Mouse (Mus musculus): ENCODE results near the gene Ly6g6e. TPM values are rescaled to one million over a fixed set of nuclear protein-coding genes. Genes with fewer than 3 reads are reported as not detected.
"Not testable (repeated sequence)": the region's sequence is repeated elsewhere in the genome, so short reads cannot be mapped to it uniquely, and the experiment has no call there.

Ly6g6e gene
- polyA plus RNA-seq (2014; fragmentation: Nextera tagmentation; extraction: Ambion mirVana) = 0.39 and 0.57 TPM in 2 replicates

DNA sequence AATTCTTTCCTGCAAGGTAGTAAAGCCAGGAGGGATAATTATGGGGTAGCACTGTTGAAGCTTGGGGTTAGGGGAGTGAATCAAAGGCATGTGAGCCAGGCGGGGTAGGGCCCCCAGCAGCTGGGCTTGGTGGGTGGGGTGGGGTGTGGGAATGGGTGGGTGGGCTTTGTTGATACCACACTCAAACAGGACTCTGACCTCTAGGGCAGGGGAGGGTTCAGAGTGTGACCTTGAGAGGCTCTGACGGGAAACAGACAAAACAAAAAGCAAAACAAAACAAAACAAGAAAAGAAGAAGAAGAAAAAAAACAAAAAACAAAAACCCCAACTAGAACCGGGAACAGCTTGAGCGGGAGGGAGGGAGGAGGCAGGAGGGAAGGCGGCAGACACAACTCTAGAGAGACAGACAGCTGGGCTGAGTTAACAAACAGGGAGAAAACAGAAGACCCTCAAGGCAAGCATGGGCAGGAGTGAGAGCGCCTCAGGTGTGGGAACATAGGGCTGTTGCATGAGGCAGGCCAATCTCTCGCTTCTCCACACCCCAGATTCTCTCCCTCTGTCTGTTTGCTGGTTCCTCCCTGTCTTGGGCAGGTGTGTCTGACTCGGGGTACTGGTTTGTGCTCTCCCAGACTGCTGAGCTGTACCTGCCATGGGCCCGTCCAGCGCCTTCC, at the start of gene Ly6g6e:
Gene Ly6g6e, plus strand, starts transcription at position 396 of the 670 bp plus-strand sequence.
- WGBS = 22% methylated on average over 10 of the region's 10 CpGs
- Histone ChIP-seq H3K9me3 (ENCODE audit: control insufficient read depth, low read length) (no peaks in the 10 kb centered on the region), H3K4me1 (replicated peaks; ENCODE audit: control insufficient read depth, insufficient read depth, low read length) (peaks cover 11% of the 10 kb centered on the region; the same call in 1 of the 2 replicates), H3K4me2 (ENCODE audit: low read depth, low read length, severe bottlenecking) (peak within 1 kb of the TSS; percentile 41), H3K27me3 (ENCODE audit: control insufficient read depth, insufficient read depth, low read length) (no peaks in the 10 kb centered on the region), H3K9ac (ENCODE audit: low read length) (peak within 1 kb of the TSS; percentile 45), H3K36me3 (ENCODE audit: control insufficient read depth, insufficient read depth, low read length) (no peaks in the 10 kb centered on the region), H3K4me3 (ENCODE audit: low read depth, low read length) (no peak within 1 kb of the TSS), H3K27ac (ENCODE audit: low read depth, low read length) (no peak within 1 kb of the TSS)
- ATAC-seq (replicated peaks; ENCODE audit: low FRiP score) (no peak), DNase-seq (ENCODE audit: low spot score) (no peak)

DNA sequence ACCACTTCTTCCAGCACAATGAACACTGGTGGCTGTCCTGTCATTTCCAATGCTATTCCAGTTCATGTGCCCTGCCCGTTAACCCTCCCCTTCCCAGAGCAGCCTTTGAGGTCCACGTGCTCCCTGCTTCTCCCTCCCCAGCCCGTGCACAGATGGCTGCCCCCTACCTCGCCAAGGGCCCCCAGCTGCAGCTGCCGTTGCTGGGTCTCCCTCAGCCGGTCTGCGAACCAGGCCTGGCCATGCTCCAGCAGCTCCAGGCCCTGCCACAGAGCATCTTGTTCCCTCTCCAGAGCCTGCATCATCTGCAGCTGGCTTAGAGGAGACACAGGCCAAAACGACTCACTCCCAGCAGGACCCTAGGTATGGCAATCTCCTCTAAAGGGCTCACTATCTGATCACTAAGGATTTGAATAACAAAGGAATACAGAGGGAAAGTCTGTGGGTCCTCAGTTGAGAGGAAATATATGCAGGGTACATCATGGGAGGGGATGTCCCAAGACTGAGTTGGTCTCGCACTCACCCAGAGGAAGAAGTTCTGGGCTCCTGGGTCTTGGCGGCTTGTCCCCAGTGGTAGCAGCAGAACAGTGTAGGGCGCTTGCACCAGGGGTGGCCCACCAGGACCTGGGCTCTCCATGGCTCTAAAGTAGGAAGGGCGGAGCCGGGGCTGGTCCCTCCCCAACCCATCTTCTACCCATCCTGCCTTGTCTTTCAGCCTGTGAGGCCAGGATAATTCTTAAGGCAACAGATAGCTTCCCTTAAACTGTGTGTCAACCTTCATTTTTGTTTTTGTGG, 49.2 kb upstream of the Ly6g6e start, which contains the start of gene Sapcd1:
Gene Sapcd1, minus strand, starts transcription at position 740 of the 792 bp plus-strand sequence.
- Histone ChIP-seq H3K4me3 (ENCODE audit: low read depth, low read length) (no peak within 1 kb of the TSS), H3K4me1 (replicated peaks; ENCODE audit: control insufficient read depth, insufficient read depth, low read length) (peaks cover 13% of the 10 kb centered on the region), H3K9ac (ENCODE audit: low read length) (peak within 1 kb of the TSS; percentile 37)

DNA sequence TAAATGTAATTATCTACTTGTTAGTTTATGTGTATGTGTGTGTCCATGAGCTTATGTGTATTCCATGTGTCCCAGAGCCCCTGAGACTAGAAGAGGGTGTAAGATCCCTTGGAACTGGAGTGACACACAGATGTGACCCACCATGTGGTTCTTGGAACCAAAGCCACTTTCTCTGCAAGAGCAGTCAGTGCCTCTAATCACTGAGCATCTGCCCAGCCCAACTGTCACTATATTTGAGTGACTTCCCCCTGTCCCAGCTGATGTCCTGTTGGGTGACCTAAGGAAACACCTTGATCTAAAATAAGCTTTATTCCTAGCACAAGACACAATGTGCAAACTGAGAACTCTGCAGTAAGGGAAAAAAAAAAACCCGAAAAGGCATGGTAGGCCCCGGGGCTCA, 48.4 kb upstream of the Ly6g6e start:
- ATAC-seq (replicated peaks; ENCODE audit: low FRiP score) = no peak
- Histone ChIP-seq H3K4me2 (ENCODE audit: low read depth, low read length, severe bottlenecking) (no peak overlapping the region), H3K27ac (ENCODE audit: low read depth, low read length) (no peak overlapping the region), H3K36me3 (ENCODE audit: control insufficient read depth, insufficient read depth, low read length) (no peaks in the 10 kb centered on the region), H3K9me3 (ENCODE audit: control insufficient read depth, low read length) (no peaks in the 10 kb centered on the region), H3K9ac (ENCODE audit: low read length) (no peak overlapping the region), H3K4me3 (ENCODE audit: low read depth, low read length) (no peak overlapping the region), H3K4me1 (replicated peaks; ENCODE audit: control insufficient read depth, insufficient read depth, low read length) (peaks cover 13% of the 10 kb centered on the region), H3K27me3 (ENCODE audit: control insufficient read depth, insufficient read depth, low read length) (no peaks in the 10 kb centered on the region)
- DNase-seq (ENCODE audit: low spot score) = peak; percentile 38
- WGBS = 85% methylated on average over 2 of the region's 2 CpGs

More for the DNA sequence above, 49.2 kb upstream of the Ly6g6e start, which contains the start of gene Sapcd1:
- H3K27me3 ChIP-seq (ENCODE audit: control insufficient read depth, insufficient read depth, low read length) = no peaks in the 10 kb centered on the region
- peak; percentile 60 for DNase-seq (ENCODE audit: low spot score)
- no peaks in the 10 kb centered on the region for H3K9me3 ChIP-seq (ENCODE audit: control insufficient read depth, low read length)
- WGBS = 34% methylated on average over 13 of the region's 13 CpGs
- H3K4me2 ChIP-seq (ENCODE audit: low read depth, low read length, severe bottlenecking) = peak within 1 kb of the TSS; percentile 11; the same call in 1 of the 2 replicates
- peak; percentile 60 for ATAC-seq (replicated peaks; ENCODE audit: low FRiP score)
- peak within 1 kb of the TSS; percentile 53; the same call in 1 of the 2 replicates for H3K27ac ChIP-seq (ENCODE audit: low read depth, low read length)
- no peaks in the 10 kb centered on the region; the same call in 1 of the 2 replicates for H3K36me3 ChIP-seq (ENCODE audit: control insufficient read depth, insufficient read depth, low read length)

DNA sequence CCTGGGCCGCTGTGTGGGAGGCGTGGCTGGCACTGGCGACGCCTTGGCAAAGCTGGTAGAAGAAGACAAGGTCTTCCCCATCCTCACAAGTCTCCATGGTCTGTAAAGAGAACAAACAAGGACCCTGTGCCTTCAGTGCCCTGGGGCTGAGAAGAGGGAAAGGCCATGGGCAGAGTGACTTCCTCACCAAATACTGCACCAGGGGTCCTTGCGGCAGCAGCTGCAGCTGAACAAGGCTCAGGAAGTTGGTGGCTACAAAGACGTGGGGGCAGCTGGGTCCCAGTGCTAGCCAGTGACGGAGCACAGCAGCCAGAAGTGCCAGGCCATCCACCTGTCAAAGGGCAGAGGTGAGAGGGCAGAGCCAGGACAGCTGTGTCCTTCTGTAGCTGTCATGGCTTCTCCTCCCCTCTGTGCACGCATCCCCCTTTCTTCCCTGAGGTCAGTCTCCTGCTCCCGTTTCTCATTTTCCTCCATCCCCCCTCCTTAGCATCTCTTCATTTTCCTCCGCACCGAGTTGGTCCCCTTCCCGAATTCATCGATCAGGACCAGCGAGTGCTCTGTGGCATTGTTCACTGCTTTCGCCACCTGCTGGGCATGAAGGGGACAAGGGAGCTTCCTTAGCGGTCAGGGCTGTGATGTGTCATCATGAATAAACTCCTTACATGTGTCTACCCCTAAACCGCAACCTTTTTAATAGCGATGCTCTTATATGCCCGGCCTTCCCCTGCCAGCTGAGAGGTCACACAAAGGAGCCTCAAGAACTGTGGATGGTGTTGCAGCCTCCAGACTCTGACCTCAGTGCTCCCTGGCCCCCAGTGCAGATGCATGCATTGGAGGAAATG, 46.8 kb upstream of the Ly6g6e start:
- WGBS = 33% methylated on average over 19 of the region's 19 CpGs
- Histone ChIP-seq H3K27me3 (ENCODE audit: control insufficient read depth, insufficient read depth, low read length) (no peaks in the 10 kb centered on the region), H3K4me3 (ENCODE audit: low read depth, low read length) (no peak overlapping the region), H3K9ac (ENCODE audit: low read length) (peak overlapping the region; percentile 16; the same call in 1 of the 2 replicates), H3K36me3 (ENCODE audit: control insufficient read depth, insufficient read depth, low read length) (no peaks in the 10 kb centered on the region), H3K4me1 (replicated peaks; ENCODE audit: control insufficient read depth, insufficient read depth, low read length) (peaks cover 13% of the 10 kb centered on the region), H3K27ac (ENCODE audit: low read depth, low read length) (no peak overlapping the region), H3K9me3 (ENCODE audit: control insufficient read depth, low read length) (no peaks in the 10 kb centered on the region), H3K4me2 (ENCODE audit: low read depth, low read length, severe bottlenecking) (no peak overlapping the region)
- no peak for ATAC-seq (replicated peaks; ENCODE audit: low FRiP score)
- peak; percentile 52 for DNase-seq (ENCODE audit: low spot score)

DNA sequence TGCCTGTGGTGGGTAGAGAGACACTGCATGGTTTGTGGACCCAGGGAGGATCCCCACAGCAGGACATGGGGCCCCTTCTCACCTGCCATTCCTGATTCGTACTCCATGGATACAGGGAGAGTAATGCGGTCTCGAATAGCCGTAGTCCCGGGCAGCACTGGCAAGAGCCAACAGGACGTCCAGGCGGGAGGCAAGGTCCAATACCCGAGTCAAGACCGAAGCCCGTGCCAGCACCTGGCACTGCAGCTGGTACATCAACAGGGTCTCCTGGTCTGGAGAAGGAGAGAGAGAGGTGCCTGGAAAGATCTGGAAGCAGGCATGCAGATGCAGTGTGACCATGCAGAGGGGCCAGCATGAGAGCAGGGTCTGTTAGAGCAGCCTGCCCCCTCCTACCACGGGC, 45.4 kb upstream of the Ly6g6e start:
- Histone ChIP-seq H3K4me1 (replicated peaks; ENCODE audit: control insufficient read depth, insufficient read depth, low read length) (peaks cover 13% of the 10 kb centered on the region), H3K9ac (ENCODE audit: low read length) (no peak overlapping the region), H3K36me3 (ENCODE audit: control insufficient read depth, insufficient read depth, low read length) (no peaks in the 10 kb centered on the region), H3K27ac (ENCODE audit: low read depth, low read length) (no peak overlapping the region), H3K4me3 (ENCODE audit: low read depth, low read length) (no peak overlapping the region), H3K4me2 (ENCODE audit: low read depth, low read length, severe bottlenecking) (no peak overlapping the region), H3K27me3 (ENCODE audit: control insufficient read depth, insufficient read depth, low read length) (no peaks in the 10 kb centered on the region), H3K9me3 (ENCODE audit: control insufficient read depth, low read length) (no peaks in the 10 kb centered on the region)
- peak; percentile 46 for DNase-seq (ENCODE audit: low spot score)
- no peak for ATAC-seq (replicated peaks; ENCODE audit: low FRiP score)
- WGBS = 95% methylated on average over 11 of the region's 11 CpGs

DNA sequence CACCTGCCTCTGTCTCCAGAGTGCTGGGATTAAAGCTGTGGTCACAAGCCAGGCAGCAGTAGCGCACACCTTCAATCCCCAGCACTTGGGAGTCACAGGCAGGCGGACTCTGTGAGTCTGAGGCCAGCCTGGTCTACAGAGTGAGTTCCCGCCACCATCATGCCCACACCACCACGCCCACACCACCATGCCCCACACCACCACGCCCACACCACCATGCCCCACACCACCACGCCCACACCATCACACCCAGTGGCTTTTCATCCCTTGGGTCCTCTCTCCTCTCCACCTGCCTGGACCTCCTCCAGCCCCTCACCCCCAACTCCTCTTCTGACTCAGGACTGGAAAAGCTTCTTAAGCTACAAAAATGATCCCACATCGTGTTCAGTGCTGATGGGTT, 44.8 kb upstream of the Ly6g6e start:
- peaks cover 13% of the 10 kb centered on the region for H3K4me1 ChIP-seq (replicated peaks; ENCODE audit: control insufficient read depth, insufficient read depth, low read length)
- H3K36me3 ChIP-seq (ENCODE audit: control insufficient read depth, insufficient read depth, low read length) = no peaks in the 10 kb centered on the region
- WGBS = 84% methylated on average over 7 of the region's 7 CpGs
- no peak overlapping the region for H3K27ac ChIP-seq (ENCODE audit: low read depth, low read length)
- H3K9ac ChIP-seq (ENCODE audit: low read length) = no peak overlapping the region
- ATAC-seq (replicated peaks; ENCODE audit: low FRiP score) = no peak
- no peak overlapping the region for H3K4me2 ChIP-seq (ENCODE audit: low read depth, low read length, severe bottlenecking)
- H3K4me3 ChIP-seq (ENCODE audit: low read depth, low read length) = no peak overlapping the region
- no peaks in the 10 kb centered on the region for H3K9me3 ChIP-seq (ENCODE audit: control insufficient read depth, low read length)
- H3K27me3 ChIP-seq (ENCODE audit: control insufficient read depth, insufficient read depth, low read length) = no peaks in the 10 kb centered on the region
- DNase-seq (ENCODE audit: low spot score) = no peak

DNA sequence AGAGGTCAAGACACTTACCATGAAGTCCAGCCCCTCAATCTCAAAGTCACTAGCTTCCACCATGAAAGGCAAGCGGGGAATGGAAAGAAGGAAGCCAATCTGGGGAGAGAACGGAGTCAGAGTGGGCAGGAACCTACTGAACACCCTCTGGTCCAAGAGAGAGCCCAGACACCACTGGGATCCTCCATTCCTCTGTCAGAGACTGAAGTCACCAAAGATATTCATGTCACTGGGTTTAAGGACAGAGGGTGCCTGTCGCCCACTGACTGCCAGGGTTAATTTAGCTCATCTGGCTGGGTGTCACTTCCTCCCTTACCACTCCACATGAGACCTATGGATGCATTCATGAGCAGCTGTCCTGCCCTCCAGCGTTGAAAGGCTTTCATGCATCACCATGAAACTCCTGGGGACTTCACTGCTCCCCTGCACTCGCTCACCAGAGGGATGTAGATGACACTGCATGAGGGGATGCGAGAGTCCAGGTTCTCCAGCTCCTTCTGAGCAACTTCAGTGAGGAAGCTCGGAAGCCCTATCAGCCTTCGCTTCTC, 44.3 kb upstream of the Ly6g6e start:
- no peak for DNase-seq (ENCODE audit: low spot score)
- Histone ChIP-seq H3K27ac (ENCODE audit: low read depth, low read length) (no peak overlapping the region), H3K9me3 (ENCODE audit: control insufficient read depth, low read length) (no peaks in the 10 kb centered on the region), H3K9ac (ENCODE audit: low read length) (no peak overlapping the region), H3K4me2 (ENCODE audit: low read depth, low read length, severe bottlenecking) (no peak overlapping the region), H3K27me3 (ENCODE audit: control insufficient read depth, insufficient read depth, low read length) (no peaks in the 10 kb centered on the region), H3K36me3 (ENCODE audit: control insufficient read depth, insufficient read depth, low read length) (no peaks in the 10 kb centered on the region), H3K4me3 (ENCODE audit: low read depth, low read length) (no peak overlapping the region), H3K4me1 (replicated peaks; ENCODE audit: control insufficient read depth, insufficient read depth, low read length) (peaks cover 11% of the 10 kb centered on the region)
- 79% methylated on average over 8 of the region's 8 CpGs for WGBS
- no peak for ATAC-seq (replicated peaks; ENCODE audit: low FRiP score)

DNA sequence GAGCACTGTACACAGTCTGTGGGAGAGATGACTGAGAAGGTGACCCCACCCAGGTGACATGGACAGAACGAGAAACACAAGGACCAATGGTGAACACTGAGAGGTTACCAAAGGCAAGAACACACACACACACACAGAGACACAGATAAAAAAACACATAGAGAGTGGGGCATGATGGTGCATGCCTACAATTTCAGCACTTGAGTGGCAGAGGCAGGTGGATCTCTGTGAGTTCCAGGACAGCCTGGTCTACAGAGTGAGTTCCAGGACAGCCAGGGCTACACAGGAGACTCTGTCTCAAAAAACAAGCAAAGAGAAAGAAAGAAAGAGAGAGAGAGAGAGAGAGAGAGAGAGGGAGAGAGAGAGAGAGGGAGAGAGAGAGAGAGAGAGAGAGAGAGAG, 43.0 kb upstream of the Ly6g6e start:
- H3K4me2 ChIP-seq (ENCODE audit: low read depth, low read length, severe bottlenecking); H3K36me3 ChIP-seq (ENCODE audit: control insufficient read depth, insufficient read depth, low read length); H3K9me3 ChIP-seq (ENCODE audit: control insufficient read depth, low read length); H3K4me3 ChIP-seq (ENCODE audit: low read depth, low read length); DNase-seq (ENCODE audit: low spot score); H3K27ac ChIP-seq (ENCODE audit: low read depth, low read length); H3K9ac ChIP-seq (ENCODE audit: low read length); H3K27me3 ChIP-seq (ENCODE audit: control insufficient read depth, insufficient read depth, low read length); H3K4me1 ChIP-seq (replicated peaks; ENCODE audit: control insufficient read depth, insufficient read depth, low read length); ATAC-seq (replicated peaks; ENCODE audit: low FRiP score): not testable (repeated sequence)
- 81% methylated on average over 1 of the region's 1 CpGs for WGBS
